Mouse (Mus musculus): ENCODE measurements around the gene Cwc22.

DNA sequence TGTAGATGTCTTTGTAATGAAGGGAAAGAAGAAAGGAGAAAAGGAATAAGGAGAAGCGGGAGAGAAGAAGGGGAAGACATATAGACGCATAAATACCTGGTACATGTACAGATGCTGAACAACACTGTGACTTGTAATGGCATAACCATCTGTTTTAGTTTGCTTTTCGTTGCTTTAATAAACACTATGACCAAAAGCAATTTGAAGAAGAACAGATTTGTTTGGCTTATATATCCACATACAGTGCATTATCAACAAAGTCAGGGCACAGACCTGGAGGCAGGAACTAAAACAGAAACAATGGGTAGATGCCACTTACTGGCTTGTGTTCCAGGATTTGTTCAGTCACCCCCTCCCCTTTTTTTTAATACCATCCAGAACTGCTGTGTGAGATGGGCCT lies 24.4 kb upstream of the Cwc22 start:
- TF ChIP-seq POLR2A (IDR thresholded peaks at IDR 0.05; ENCODE audit: insufficient read depth, low read depth, low read length) = no peak
- TF ChIP-seq CTCF (IDR thresholded peaks at IDR 0.05) = no peak

Data from heart, adult 2 months (tissue).